Mouse (Mus musculus) monocyte, adult 5-6 weeks (primary cell): Measurements from ENCODE around the gene Auh. TPM values are rescaled to one million over a fixed set of nuclear protein-coding genes. Genes with fewer than 3 reads are reported as not detected.
A peak's percentile ranks its signal among the peaks of the same experiment; 100 is the strongest.

Source experiments
- ATAC-seq: fragments of 153-309, 156-312 bp; replicated peaks from 2 replicates; pipeline ENCODE4 v1.8.0; 2017; ENCODE audit warnings: mild to moderate bottlenecking; ENCODE audit not compliant: low TSS enrichment, insufficient number of reproducible peaks, severe bottlenecking, poor library complexity, low FRiP score
- total RNA-seq: library from RNA; stranded (forward); fragments of 200-1000, 200-491, 200-594 nt; gene quantifications from 3 replicates; pipeline ENCODE4 v1.2.3, GENCODE M21; 2017

Gene Auh
- total RNA-seq, 1 experiment from 2014 or later, result 69.5 TPM

GRCm38 (mm10) chr13:52821571-52821970 lies 107.9 kb downstream of the Auh start:
- ATAC-seq, result no peak

DNA sequence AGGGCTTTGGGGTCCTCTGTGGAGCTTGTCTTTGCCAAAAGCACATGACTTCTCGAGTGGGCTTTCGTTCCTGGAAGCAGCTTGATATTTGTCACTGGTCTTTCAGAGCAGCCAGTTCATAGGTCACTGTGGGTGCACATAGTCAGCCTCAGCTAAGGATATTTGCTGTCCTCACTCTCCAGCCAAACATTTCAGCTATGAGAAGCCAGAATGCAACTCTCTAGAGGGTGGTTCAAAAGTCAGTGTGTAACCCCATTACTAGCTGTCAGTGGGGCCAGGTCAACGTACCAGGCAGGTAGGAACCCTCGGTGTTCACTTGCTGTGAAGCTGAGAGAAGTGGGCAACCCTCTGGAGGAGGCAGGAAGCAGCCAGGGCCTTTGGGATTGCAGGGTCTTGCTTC lies 109.6 kb downstream of the Auh start:
- ATAC-seq, result no peak

GRCm38 (mm10) chr13:52818760-52819159 lies 110.7 kb downstream of the Auh start:
- no peak for ATAC-seq

GRCm38 (mm10) chr13:52817991-52818491 lies 111.4 kb downstream of the Auh start:
- no peak for ATAC-seq

DNA sequence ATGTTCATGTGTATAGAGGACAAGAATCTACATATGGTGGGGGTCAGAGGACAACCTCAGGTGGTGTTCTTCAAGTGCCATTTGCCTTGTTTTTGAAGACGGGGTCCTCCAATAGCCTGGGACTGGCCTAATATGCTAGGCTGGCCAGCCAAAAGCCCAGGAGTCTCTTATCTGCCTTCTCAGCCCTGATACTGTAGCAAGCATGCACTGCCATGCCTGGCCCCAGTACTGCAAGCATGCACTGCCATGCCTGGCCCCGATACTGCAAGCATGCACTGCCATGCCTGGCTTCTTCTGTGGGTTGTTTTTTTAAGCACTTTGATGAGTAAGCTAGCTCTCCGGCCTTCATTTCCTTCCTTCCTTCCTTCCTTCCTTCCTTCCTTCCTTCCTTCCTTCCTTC lies 115.7 kb downstream of the Auh start:
- ATAC-seq, result no peak

GRCm38 (mm10) chr13:52812549-52813515 lies 116.6 kb downstream of the Auh start:
- no peak for ATAC-seq

GRCm38 (mm10) chr13:52807722-52808121 lies 121.8 kb downstream of the Auh start:
- peak; percentile 76 for ATAC-seq

DNA sequence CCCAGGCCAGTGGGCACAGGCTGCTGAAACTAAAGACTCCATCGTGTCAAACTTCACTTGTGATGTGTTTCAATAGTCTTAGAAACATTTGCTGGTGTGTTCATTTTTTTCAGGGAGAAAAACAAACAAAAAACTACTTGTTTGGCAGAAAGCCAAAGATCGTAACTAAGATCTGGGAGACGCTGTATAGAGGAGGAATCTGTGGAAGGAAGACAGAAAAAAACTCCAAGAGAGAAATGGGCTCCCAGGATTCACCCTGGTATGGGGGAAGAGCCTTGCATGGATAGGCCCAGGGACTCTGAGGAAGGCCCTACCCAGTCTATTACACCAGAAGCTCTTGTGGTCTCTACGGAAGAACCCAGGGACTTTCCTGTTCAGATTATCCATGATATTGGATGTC lies 123.5 kb downstream of the Auh start:
- no peak for ATAC-seq

- ATAC-seq, result no peak
Observed at GRCm38 (mm10) chr13:52805581-52805980, 123.9 kb downstream of the Auh start.

- no peak for ATAC-seq
Observed at GRCm38 (mm10) chr13:52802482-52802881, 127.0 kb downstream of the Auh start.

- no peak for ATAC-seq
Observed at GRCm38 (mm10) chr13:52800687-52801341, 128.7 kb downstream of the Auh start.

- no peak for ATAC-seq
Observed at GRCm38 (mm10) chr13:52800091-52800490, 129.4 kb downstream of the Auh start.

DNA sequence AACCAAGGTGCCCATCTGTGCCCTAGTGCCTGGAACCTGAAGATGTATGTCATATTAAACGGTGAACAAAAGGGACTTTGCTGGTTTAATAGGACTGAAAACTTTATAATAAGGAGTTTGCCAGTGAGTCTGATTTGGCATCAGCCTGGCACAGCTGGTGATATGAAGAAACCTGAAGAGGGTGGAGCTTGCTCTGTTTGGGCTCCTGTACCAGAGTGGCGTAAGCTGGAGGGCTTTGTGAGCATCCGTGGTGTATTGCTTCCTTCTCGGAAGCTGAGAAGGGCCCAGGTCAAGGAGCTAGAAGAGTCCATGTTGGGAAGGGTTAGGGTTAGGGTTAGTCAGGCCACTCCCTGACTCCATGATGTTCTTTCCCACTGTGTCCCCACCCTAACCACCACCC lies 135.2 kb downstream of the Auh start:
- no peak for ATAC-seq

DNA sequence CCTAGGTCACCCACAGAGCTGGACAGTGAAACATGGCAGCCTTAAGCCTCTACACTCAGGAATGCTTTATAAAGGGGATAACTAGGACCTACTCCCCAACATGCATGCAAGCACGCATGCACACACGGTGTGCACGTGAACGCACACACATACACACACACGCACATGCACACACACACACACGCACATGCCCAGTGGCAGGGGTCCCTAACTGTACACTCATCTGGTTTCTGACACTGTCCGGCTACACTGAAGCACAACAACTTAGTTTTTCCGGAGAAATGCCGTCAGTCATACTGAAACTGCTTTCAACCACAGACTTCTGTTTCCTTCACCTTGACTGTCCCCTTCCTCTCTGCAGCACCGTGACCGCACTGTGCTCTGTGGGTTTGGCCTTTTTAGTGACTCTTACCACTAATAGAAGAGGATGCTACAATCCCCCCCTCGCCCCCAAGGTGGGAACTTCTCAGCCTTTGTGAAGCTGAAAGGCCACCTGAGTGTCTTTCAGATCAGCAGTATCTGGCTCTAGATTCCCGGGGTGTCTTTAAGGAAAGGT lies 136.0 kb downstream of the Auh start:
- peak; percentile 83 for ATAC-seq

- no peak for ATAC-seq
Observed at GRCm38 (mm10) chr13:52792242-52792844, 137.1 kb downstream of the Auh start.

DNA sequence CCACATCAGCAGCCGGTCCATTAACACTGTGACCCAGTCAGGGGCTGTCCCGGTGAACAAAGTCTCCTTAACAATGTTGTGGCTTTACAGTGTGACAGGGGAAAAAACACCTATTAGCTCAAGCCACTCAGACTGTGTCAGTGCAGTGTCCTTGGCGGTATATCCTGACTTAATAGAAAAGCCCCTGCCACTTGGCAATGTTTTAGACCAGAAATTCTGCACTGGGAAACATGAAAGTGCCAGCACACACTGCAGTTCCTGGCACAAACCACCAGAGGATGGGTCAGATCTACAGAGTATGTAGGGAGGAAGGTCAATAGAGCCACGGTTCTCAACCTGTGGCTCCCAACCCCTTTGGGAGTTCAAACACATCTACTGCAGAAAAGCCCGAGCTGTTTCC lies 138.6 kb downstream of the Auh start:
- no peak for ATAC-seq
